Mouse (Mus musculus) liver, adult 2 months (tissue): ENCODE data around the gene Kank3.

Source experiments
- CTCF ChIP-seq: fragments of 200-500 bp; IDR thresholded peaks from 2 replicates; pipeline ENCODE4 v1.5.1; 2011; ENCODE audit warnings: low read depth, low read length, control low read depth
- POLR2A ChIP-seq: fragments of 200-500 bp; IDR thresholded peaks from 2 replicates; pipeline ENCODE4 v1.6.1; 2011; ENCODE audit warnings: low read length, control low read depth; ENCODE audit not compliant: insufficient read depth; ENCODE audit errors: extremely low read depth

GRCm38 (mm10) chr17:33826850-33827249 lies 16.5 kb downstream of the Kank3 start:
- TF ChIP-seq CTCF (peak; percentile 71), POLR2A (no peak)
